Mouse (Mus musculus): ENCODE measurements around the gene Scrt2. TPM values are rescaled to one million over a fixed set of nuclear protein-coding genes. Genes with fewer than 3 reads are reported as not detected.

Gene Scrt2
- polyA plus RNA-seq, 1 experiment from 2014 or later, result 2.4 TPM

DNA sequence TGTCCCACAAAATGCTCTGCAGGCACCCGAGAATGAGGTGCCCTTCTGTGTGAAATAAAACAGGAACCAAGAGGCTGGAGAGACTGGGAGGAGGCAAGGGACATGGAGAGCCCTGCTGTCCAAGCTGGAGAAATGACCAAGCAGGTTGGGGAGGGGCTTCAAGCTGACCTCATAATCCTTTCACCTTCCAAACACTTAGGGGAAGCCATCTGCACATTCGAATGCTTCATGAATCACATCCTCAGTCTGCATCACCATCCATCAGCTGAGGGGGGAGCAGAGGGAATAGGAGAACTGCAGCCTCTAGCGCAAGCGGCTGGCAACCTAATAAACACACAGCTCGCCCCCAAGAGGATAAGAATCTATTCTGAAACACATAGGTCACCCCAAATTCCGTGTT lies 21.0 kb downstream of the Scrt2 start:
- DNase-seq (ENCODE audit: extremely low spot score, low spot score), result no peak
- H3K4me3 ChIP-seq, result no peak overlapping the region
- peaks cover under 1% of the 10 kb centered on the region for H3K36me3 ChIP-seq (replicated peaks)
- H3K9me3 ChIP-seq, result no peaks in the 10 kb centered on the region
- WGBS, result 76% methylated on average over 6 of the region's 6 CpGs
- peaks cover 27% of the 10 kb centered on the region for H3K4me1 ChIP-seq
- no peak overlapping the region for H3K27ac ChIP-seq
- H3K27me3 ChIP-seq (ENCODE audit: poor library complexity, severe bottlenecking), result peaks cover 74% of the 10 kb centered on the region

DNA sequence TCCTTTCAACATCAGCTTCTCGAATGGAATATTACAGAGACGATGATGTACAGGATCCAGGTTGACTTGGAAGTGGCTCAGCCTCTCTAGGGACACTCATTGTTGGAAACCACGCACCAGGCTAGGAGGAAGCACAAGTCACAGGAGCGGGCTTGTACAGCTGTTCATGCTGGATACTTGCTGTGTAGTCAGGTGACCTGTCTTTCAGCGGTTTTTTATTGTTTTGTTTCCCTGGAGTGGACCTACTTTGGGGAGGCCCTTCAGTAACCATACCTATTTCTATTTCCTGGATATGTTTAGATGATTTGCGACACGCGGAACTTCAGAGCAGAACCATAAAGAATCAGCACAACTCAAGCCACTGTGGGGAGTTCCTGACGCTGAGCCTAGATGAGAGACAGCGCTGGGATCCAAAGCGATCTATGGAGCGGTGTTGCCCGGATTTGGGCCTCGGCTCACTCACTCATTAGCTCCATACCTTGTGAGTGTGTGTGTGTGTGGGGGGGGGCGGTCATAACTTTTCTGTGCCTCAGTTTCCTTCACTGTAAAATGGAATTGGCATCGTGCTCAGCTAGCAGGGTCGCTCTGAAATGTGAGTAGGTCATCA lies 23.5 kb downstream of the Scrt2 start:
- 25% methylated on average over 17 of the region's 17 CpGs for WGBS
- H3K4me1 ChIP-seq, result peaks cover 27% of the 10 kb centered on the region
- no peaks in the 10 kb centered on the region for H3K9me3 ChIP-seq
- peak overlapping the region; percentile 97 for H3K27ac ChIP-seq
- peaks cover 61% of the 10 kb centered on the region for H3K27me3 ChIP-seq (ENCODE audit: poor library complexity, severe bottlenecking)
- H3K4me3 ChIP-seq, result peak overlapping the region; percentile 64
- peaks cover 20% of the 10 kb centered on the region for H3K36me3 ChIP-seq (replicated peaks)
- DNase-seq (ENCODE audit: extremely low spot score, low spot score), result peak; percentile 42

DNA sequence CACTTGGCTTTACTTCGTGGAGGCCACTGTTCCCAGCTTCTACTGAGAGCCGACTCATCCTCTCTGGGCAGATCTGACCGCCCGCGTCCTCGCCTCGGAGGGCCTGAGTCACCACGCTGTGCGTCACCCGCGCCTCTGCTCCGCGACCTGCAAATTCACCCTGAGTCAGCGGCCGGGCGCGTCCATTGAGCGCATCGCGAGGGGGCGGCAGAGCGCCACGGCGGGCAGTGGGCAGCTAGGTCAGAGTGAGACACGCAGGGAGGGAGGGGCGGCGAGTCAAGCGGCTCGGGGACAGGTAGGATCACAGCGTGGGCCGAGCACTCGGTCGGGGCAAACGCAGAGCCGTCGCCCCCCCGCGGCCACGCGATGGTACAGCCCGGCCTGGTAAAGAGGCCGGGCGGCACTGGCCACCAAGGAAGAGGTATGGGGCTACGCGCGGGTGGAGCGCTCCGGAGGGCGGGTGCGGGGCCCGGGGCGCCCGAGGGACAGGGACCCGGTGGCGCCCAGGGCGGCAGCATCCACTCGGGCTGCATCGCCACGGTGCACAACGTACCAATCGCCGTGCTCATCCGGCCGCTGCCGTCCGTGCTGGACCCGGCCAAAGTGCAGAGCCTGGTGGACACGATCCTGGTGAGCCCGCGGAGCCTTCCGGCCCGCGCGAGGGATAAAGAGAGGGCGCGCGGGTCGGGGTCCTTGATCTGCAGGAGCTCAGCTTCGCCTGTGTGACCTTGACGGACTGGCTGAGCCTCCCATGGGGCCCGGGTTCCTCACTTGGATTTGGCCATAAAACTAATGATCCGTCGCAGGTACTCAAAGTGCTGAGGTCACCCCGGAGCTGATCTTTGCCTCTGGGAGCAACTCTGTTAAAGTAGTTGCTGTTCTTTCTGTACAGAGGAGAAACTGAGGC lies 24.2 kb downstream of the Scrt2 start, which contains the start of gene Srxn1:
Gene Srxn1, plus strand, starts transcription at position 199 of the 907 bp plus-strand sequence.
- WGBS, result 1% methylated on average over 84 of the region's 84 CpGs
- H3K27ac ChIP-seq, result peak within 1 kb of the TSS; percentile 97
- peaks cover 23% of the 10 kb centered on the region for H3K36me3 ChIP-seq (replicated peaks)
- peaks cover 27% of the 10 kb centered on the region for H3K4me1 ChIP-seq
- H3K27me3 ChIP-seq (ENCODE audit: poor library complexity, severe bottlenecking), result peaks cover 60% of the 10 kb centered on the region
- no peaks in the 10 kb centered on the region for H3K9me3 ChIP-seq
- DNase-seq (ENCODE audit: extremely low spot score, low spot score), result peak; percentile 85
- H3K4me3 ChIP-seq, result peak within 1 kb of the TSS; percentile 64

DNA sequence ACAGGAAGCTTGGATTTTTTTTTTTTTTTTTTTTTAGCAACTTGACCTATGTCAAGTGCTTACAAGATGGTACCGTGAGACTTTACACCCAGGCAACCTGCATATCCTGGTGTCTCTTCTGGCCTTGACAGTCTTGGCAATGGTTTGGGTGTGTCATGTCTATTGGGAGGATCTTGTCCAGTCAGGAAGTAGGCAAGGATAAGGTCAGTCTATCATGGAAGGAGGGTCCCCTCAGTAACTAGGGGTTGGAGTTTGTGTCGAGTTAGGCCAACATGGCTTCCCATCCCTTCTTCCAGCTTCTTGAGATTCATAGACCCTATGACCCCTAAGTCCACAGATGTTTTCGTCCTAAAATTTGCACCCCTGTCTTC lies 24.9 kb downstream of the Scrt2 start:
- peaks cover 23% of the 10 kb centered on the region for H3K36me3 ChIP-seq (replicated peaks)
- no peak overlapping the region; the same call in 1 of the 2 replicates for H3K27ac ChIP-seq
- no peaks in the 10 kb centered on the region for H3K9me3 ChIP-seq
- H3K27me3 ChIP-seq (ENCODE audit: poor library complexity, severe bottlenecking), result peaks cover 53% of the 10 kb centered on the region
- H3K4me1 ChIP-seq, result peaks cover 27% of the 10 kb centered on the region
- DNase-seq (ENCODE audit: extremely low spot score, low spot score), result no peak
- 83% methylated on average over 3 of the region's 3 CpGs for WGBS
- peak overlapping the region; percentile 64 for H3K4me3 ChIP-seq

DNA sequence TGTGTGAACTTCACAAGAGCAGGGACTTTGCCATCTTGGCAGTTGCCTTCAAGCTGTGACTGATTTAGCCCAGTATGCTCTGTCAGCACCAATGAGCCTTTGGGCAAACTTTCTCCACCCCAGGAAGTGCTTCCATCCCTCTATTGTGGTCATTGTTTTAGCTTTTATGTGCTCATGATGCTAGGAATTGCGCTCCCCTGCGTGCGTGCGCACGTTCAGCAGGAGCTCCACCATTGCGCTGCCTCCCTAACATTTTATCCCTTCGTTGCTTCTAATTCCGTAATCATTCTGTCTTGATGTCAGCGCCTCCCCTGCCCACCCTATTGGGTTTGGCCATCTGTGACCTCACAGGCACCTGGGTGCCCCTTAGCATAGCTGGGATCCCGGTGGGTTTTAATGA lies 25.3 kb downstream of the Scrt2 start:
- Histone ChIP-seq H3K27ac (no peak overlapping the region), H3K9me3 (no peaks in the 10 kb centered on the region), H3K36me3 (replicated peaks) (peaks cover 23% of the 10 kb centered on the region), H3K4me1 (peaks cover 27% of the 10 kb centered on the region), H3K27me3 (ENCODE audit: poor library complexity, severe bottlenecking) (peaks cover 49% of the 10 kb centered on the region), H3K4me3 (peak overlapping the region; percentile 64; the same call in 1 of the 2 replicates)
- WGBS, result 94% methylated on average over 10 of the region's 10 CpGs
- no peak for DNase-seq (ENCODE audit: extremely low spot score, low spot score)

DNA sequence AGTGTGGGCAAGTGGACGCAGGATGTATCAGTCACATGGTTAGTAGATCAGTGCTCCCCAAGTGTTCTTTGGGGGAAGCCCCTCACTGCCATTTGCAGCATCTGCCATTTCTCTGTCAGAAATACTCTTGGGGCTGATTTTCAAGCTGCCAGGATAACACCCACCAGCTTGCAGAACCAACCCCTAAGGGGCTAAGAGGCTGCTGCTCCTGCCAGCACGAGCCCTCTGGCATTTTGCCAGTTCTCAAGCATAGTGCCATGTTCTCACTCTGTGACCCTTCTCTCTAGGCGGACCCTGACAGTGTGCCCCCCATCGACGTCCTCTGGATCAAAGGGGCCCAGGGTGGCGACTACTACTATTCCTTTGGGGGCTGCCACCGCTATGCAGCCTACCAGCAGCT lies 27.4 kb downstream of the Scrt2 start:
- DNase-seq (ENCODE audit: extremely low spot score, low spot score), result no peak
- H3K9me3 ChIP-seq, result no peaks in the 10 kb centered on the region
- peaks cover 47% of the 10 kb centered on the region for H3K27me3 ChIP-seq (ENCODE audit: poor library complexity, severe bottlenecking)
- WGBS, result 88% methylated on average over 7 of the region's 7 CpGs
- no peak overlapping the region for H3K4me3 ChIP-seq
- H3K36me3 ChIP-seq (replicated peaks), result peaks cover 23% of the 10 kb centered on the region
- H3K4me1 ChIP-seq, result peaks cover 29% of the 10 kb centered on the region
- no peak overlapping the region for H3K27ac ChIP-seq

DNA sequence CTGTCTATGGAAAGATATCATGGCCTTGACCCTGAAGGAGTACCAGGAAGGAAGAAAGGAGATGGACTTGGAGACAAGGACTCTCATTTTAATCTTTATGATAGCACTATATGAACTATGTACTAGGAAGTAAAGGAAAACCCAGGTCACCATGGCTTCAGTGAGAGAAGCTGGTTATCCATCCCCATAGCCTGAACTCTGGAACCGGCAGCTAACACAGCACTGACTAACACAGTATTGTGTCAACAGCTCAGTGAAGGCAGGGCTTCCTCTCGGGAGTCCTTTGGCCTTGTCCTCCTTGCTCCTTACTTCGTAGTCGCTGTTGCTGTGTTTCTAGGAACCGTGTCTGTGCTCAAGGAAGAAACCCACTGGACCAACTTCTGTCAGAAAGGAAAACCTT lies 28.1 kb downstream of the Scrt2 start:
- Histone ChIP-seq H3K9me3 (no peaks in the 10 kb centered on the region), H3K27me3 (ENCODE audit: poor library complexity, severe bottlenecking) (peaks cover 48% of the 10 kb centered on the region), H3K4me1 (peaks cover 35% of the 10 kb centered on the region), H3K36me3 (replicated peaks) (peaks cover 23% of the 10 kb centered on the region), H3K27ac (no peak overlapping the region), H3K4me3 (no peak overlapping the region)
- WGBS, result 88% methylated on average over 5 of the region's 5 CpGs
- no peak for DNase-seq (ENCODE audit: extremely low spot score, low spot score)

DNA sequence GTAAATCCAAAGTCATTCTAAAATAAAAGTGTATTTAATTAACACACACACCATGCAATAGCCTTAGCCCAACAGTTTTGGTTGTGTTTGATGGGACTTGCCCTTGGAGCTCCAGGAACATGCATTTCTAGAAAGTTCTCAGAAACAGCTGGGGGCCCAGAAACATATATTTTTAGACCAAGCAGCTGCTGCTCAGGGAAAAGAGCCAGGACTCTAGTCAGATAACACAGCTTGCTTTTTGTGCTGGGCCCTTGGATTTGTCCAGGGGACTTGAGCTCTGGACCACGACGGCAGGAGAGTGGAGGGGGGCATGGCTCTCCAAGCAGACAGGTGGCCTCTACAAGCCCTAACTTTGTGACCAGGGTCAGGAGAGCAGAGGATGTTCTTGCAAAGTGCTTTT lies 30.0 kb downstream of the Scrt2 start:
- H3K4me1 ChIP-seq, result peaks cover 35% of the 10 kb centered on the region
- DNase-seq (ENCODE audit: extremely low spot score, low spot score), result no peak
- no peak overlapping the region for H3K4me3 ChIP-seq
- peaks cover 23% of the 10 kb centered on the region for H3K36me3 ChIP-seq (replicated peaks)
- 78% methylated on average over 2 of the region's 2 CpGs for WGBS
- no peaks in the 10 kb centered on the region for H3K9me3 ChIP-seq
- H3K27ac ChIP-seq, result no peak overlapping the region
- peaks cover 59% of the 10 kb centered on the region for H3K27me3 ChIP-seq (ENCODE audit: poor library complexity, severe bottlenecking)

DNA sequence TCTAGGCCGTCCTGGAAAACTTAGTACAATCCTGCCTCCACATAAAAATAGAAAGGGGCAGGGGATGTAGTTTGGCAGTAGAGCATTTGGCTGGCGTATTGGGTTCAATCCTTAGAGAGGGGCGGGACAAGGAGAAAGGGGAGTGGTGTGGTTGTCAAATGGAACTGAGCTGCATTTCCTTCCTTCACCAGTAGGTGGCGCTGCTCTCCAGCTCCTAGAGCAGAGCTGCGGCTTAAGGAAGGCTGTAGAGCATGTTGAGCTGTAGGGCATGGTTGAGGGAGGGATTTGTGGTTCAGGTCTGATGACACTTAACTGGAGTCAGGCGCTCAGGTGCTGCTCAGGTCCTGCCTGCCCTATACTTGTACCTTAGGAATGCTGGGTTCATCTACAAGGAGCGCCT lies 30.6 kb downstream of the Scrt2 start:
- Histone ChIP-seq H3K9me3 (no peaks in the 10 kb centered on the region), H3K27ac (no peak overlapping the region), H3K4me1 (peaks cover 30% of the 10 kb centered on the region), H3K27me3 (ENCODE audit: poor library complexity, severe bottlenecking) (peaks cover 55% of the 10 kb centered on the region), H3K4me3 (no peak overlapping the region), H3K36me3 (replicated peaks) (peaks cover 23% of the 10 kb centered on the region)
- DNase-seq (ENCODE audit: extremely low spot score, low spot score), result peak; percentile 91
- WGBS, result 7% methylated on average over 7 of the region's 7 CpGs

DNA sequence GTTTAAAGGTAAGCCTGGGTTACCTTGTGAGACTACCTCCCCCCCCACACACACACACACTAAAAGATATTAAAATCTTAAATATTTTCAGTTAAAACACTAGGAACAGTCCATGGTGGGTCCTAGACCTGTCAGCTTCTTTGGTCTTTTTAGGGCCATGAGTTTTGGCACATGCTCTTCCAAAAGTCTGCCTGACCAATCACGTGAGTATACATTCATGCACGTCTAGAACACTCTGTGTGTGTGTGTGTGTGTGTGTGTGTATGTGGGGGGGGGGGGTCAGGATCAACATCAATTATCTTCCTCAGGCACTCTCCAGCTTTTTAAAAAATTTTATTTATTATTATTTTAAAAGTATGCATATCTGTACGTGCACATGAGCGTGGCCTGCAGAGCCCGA lies 31.2 kb downstream of the Scrt2 start:
- Histone ChIP-seq H3K27ac (no peak overlapping the region), H3K36me3 (replicated peaks) (peaks cover 21% of the 10 kb centered on the region), H3K4me3 (no peak overlapping the region), H3K4me1 (peaks cover 30% of the 10 kb centered on the region), H3K9me3 (no peaks in the 10 kb centered on the region), H3K27me3 (ENCODE audit: poor library complexity, severe bottlenecking) (peaks cover 61% of the 10 kb centered on the region)
- WGBS, result 88% methylated on average over 5 of the region's 5 CpGs
- no peak for DNase-seq (ENCODE audit: extremely low spot score, low spot score)

DNA sequence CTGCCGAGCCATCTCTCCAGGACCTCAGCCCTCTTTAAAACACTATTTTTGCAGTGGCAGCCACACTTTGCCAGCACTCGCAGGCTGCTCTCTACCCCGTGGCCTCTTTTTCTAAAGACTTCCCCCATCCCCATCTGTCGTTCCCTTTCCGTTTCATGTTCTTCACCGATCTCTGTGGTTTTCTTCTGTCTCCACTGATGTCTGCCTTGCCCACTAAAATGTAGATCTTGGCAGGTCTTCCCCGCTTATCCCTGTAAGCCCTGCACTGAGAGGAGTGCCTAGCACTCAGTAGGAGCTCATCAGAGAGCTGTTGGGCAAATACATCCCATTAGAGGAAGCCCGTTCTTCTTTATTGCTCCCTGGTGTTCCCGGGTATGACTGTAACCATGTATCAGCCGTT lies 31.6 kb downstream of the Scrt2 start:
- 74% methylated on average over 10 of the region's 10 CpGs for WGBS
- Histone ChIP-seq H3K4me1 (peaks cover 30% of the 10 kb centered on the region), H3K36me3 (replicated peaks) (peaks cover 16% of the 10 kb centered on the region), H3K4me3 (no peak overlapping the region), H3K9me3 (no peaks in the 10 kb centered on the region), H3K27me3 (ENCODE audit: poor library complexity, severe bottlenecking) (peaks cover 61% of the 10 kb centered on the region), H3K27ac (no peak overlapping the region)
- no peak for DNase-seq (ENCODE audit: extremely low spot score, low spot score)

DNA sequence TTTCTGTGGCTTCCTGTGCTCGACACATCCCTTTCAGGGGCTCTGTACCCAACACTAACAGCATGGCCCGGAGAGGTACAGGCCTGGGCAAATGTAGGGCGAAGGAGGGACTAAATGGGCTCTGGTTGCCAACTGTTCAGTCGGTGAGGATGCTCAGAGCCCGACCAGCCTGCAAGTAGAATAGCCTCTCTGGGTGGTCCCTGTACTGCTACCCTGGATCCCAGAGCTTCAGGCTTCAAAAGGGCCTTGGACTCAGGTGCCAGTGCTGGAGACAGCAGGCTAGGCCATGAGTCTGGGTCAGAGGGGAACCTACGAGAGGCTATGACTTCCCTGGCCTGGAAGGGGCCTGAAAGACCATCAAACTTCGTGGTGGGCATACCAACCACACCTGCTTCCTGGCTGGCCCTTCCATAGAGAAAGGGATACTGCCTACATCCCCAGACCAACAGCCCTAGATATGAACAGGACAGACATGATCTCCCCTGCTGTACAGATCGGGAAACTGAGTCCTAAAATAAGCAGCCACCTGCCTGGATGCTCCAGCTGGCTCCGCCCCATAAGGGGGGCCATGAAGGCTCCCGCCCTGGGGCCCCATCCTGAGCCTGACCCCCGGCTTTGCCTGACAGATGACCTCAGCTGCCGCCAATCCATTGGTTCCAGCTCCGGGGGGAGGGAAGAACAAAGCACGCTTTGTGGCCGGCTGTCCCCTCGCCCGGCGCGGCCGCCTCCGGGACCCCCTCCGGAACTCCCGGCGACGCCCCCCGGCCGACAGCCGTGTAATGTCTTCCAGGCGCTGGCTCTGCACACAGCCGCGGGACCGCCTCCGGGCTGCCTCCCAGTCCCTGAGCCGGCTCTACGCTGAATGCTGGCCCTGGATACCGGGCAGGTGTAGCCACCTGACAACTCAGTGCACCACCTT lies 33.0 kb downstream of the Scrt2 start:
- peaks cover 56% of the 10 kb centered on the region for H3K27me3 ChIP-seq (ENCODE audit: poor library complexity, severe bottlenecking)
- H3K27ac ChIP-seq, result peak overlapping the region; percentile 68
- peak; percentile 53 for DNase-seq (ENCODE audit: extremely low spot score, low spot score)
- H3K4me1 ChIP-seq, result peaks cover 33% of the 10 kb centered on the region
- peak overlapping the region; percentile 50 for H3K4me3 ChIP-seq
- H3K9me3 ChIP-seq, result no peaks in the 10 kb centered on the region
- 0 out of 2 replicates have a peak, but pooled peaks cover 7% of the 10 kb centered on the region for H3K36me3 ChIP-seq (replicated peaks)
- 11% methylated on average over 36 of the region's 36 CpGs for WGBS

Measured in forebrain, embryonic 10.5 days (tissue).